Mouse (Mus musculus) kidney, postnatal 0 days (tissue): ENCODE results near the gene Rnf157. TPM values are rescaled to one million over a fixed set of nuclear protein-coding genes. Genes with fewer than 3 reads are reported as not detected.

Source experiments
- ATAC-seq: fragments of 200-750 bp; cut with Nextera tagmentation; replicated peaks from 2 replicates; pipeline ENCODE4 v1.8.0; 2017; ENCODE audit warnings: low read depth, moderate number of reproducible peaks, moderate TSS enrichment, moderate library complexity; ENCODE audit not compliant: low FRiP score
- DNase-seq: peaks from one replicate; pipeline ENCODE4 v3.0.0-alpha.2; 2016; ENCODE audit warnings: low spot score
- H3K27ac ChIP-seq: fragments of 300-500 bp; sonication (generic); 2 replicates; pipeline ENCODE4 v1.5.1; 2014; ENCODE audit warnings: mild to moderate bottlenecking
- H3K27me3 ChIP-seq: fragments of 300-500 bp; sonication (generic); 2 replicates; pipeline ENCODE4 v1.6.1; 2014; ENCODE audit warnings: low read length, mixed read lengths; ENCODE audit not compliant: insufficient read depth
- H3K36me3 ChIP-seq: fragments of 300-500 bp; sonication (generic); 2 replicates; pipeline ENCODE4 v1.6.1; 2014; ENCODE audit warnings: low read length, mixed read lengths; ENCODE audit not compliant: insufficient read depth
- H3K4me1 ChIP-seq: fragments of 300-500 bp; sonication (generic); replicated peaks from 2 replicates; pipeline ENCODE4 v1.6.1; 2014; ENCODE audit warnings: antibody characterized with exemption, low read length, mixed read lengths; ENCODE audit not compliant: insufficient read depth
- H3K4me2 ChIP-seq: fragments of 300-500 bp; sonication (generic); 2 replicates; pipeline ENCODE4 v1.6.1; 2014; ENCODE audit warnings: mild to moderate bottlenecking, low read length, moderate library complexity, mixed read lengths
- H3K4me3 ChIP-seq: fragments of 300-500 bp; sonication (generic); replicated peaks from 2 replicates; pipeline ENCODE4 v1.5.1; 2014; ENCODE audit warnings: low read depth, low read length
- H3K9ac ChIP-seq: fragments of 300-500 bp; sonication (generic); 2 replicates; pipeline ENCODE4 v1.6.1; 2014; ENCODE audit warnings: low read depth, low read length
- H3K9me3 ChIP-seq: fragments of 300-500 bp; sonication (generic); replicated peaks from 2 replicates; pipeline ENCODE4 v1.6.1; 2016; ENCODE audit warnings: low read length, inconsistent platforms, mixed read lengths
- CTCF ChIP-seq: IDR thresholded peaks from 2 replicates; pipeline ENCODE4 v1.5.1; 2016; ENCODE audit warnings: antibody characterized with exemption, low read depth, mild to moderate bottlenecking, moderate library complexity
- WGBS: fragments of 180-500 bp; shearing (Covaris S2); extraction: QIAGEN DNeasy Blood & Tissue Kit; methylation state at CpG from one replicate; pipeline ENCODE4 v1.1.7; 2014; 5-methylcytosine and 5-hydroxymethylcytosine counted together
- polyA plus RNA-seq: library from polyadenylated mRNA; unstranded; fragments of >200 nt; fragmentation: Nextera tagmentation; extraction: Ambion mirVana; gene quantifications from 2 replicates; pipeline ENCODE4 v1.2.1, GENCODE M21; 2015

Gene Rnf157
- polyA plus RNA-seq = 7.4 and 8.1 TPM in 2 replicates

DNA sequence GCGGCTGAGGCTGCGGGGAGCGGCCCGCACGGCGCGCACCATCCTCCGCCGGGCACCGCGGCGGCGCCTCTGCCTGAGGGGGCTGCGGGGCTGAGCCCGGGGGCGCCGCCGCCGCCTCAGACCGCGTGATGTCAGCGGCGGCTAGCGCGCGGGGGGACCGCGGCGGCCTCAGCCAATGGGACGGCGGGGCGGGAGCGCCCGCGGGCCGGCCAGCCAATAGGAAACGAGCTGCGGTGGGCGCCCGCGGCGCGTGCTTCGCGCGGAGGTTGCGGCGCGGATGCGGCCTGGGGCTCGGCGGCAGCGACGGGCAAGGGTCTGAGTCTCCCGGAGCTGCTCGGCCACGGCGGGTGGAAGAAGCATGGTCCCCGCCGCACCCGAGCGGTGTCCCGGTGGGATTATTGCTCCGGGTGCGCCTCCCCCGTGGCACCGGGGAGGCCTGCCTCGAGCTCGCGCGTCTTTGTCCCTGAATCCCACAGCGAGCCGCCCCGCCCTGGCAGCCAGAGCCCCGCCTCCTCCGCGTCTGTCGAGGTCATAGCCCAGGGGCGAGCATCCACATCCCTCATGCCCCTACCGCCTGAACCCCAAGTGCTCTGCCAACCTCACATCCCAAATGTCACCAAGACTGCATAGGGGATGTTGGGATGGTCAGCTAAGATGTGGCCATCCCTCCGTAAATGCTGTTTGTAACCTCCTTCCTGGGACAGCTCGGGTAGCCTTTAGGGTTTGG lies at the start of gene Rnf157:
Gene Rnf157, minus strand, starts transcription at position 129 of the 727 bp plus-strand sequence.
- no peaks in the 10 kb centered on the region for H3K27me3 ChIP-seq
- H3K27ac ChIP-seq = peak within 1 kb of the TSS; percentile 31; the same call in 1 of the 2 replicates

DNA sequence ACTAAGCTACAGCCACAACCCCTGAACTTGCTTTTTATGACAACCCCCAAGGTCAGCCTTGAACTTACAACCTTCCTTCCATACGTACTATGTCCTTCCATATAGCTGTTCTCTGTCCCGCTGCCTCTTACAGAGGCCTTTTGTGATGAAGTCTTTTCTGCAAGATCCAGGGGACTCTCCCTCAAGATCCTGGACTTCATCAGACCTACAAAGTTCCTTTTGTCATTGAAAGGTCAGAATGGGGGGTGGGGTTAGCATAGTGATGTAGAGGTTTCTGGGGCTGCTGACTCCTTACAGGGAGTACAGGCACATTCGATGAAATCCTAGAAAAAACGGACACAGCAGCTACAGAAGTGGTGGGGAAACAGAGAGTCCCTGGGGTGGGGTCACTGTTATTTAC lies 47.0 kb upstream of the Rnf157 start:
- DNase-seq = no peak
- Histone ChIP-seq H3K36me3 (no peaks in the 10 kb centered on the region), H3K4me3 (no peak overlapping the region), H3K4me2 (no peak overlapping the region), H3K4me1 (no peaks in the 10 kb centered on the region), H3K27me3 (no peaks in the 10 kb centered on the region), H3K9me3 (no peaks in the 10 kb centered on the region), H3K27ac (no peak overlapping the region), H3K9ac (no peak overlapping the region)
- ATAC-seq = no peak
- 68% methylated on average over 4 of the region's 4 CpGs for WGBS
- no peak for TF ChIP-seq CTCF

More for the DNA sequence above, at the start of gene Rnf157:
- TF ChIP-seq CTCF = no peak
- 2% methylated on average over 80 of the region's 82 CpGs for WGBS
- Histone ChIP-seq H3K9me3 (no peaks in the 10 kb centered on the region), H3K4me2 (peak within 1 kb of the TSS; percentile 92), H3K4me1 (peaks cover 13% of the 10 kb centered on the region; the same call in 1 of the 2 replicates), H3K4me3 (peak within 1 kb of the TSS; percentile 62), H3K9ac (peak within 1 kb of the TSS; percentile 79), H3K36me3 (no peaks in the 10 kb centered on the region)
- DNase-seq (peak; percentile 83), ATAC-seq (peak; percentile 85)

DNA sequence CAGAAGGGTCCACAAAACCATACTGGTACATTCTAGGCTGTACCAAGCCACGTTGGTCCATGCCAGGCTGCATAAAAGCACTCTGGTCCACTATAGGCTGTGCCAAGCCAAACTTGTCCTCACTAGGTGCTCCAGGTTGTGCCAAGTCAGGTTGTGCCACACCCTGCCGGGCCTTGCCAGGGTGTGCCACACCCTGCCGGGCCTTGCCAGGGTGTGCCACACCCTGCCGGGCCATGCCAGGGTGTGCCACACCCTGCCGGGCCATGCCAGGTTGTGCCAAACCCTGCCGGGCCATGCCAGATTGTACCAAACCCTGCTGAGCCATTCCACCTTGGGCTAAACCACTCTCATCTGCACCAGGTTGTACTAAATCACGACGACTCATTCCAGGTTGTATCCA lies 43.4 kb upstream of the Rnf157 start:
- no peak overlapping the region for H3K9ac ChIP-seq
- WGBS = 83% methylated on average over 8 of the region's 8 CpGs
- H3K9me3 ChIP-seq = no peaks in the 10 kb centered on the region
- no peak overlapping the region for H3K4me3 ChIP-seq
- ATAC-seq (no peak), DNase-seq (no peak)
- H3K27ac ChIP-seq = no peak overlapping the region
- H3K36me3 ChIP-seq = no peaks in the 10 kb centered on the region
- no peaks in the 10 kb centered on the region for H3K27me3 ChIP-seq
- no peak overlapping the region for H3K4me2 ChIP-seq
- no peak for TF ChIP-seq CTCF
- H3K4me1 ChIP-seq = no peaks in the 10 kb centered on the region

DNA sequence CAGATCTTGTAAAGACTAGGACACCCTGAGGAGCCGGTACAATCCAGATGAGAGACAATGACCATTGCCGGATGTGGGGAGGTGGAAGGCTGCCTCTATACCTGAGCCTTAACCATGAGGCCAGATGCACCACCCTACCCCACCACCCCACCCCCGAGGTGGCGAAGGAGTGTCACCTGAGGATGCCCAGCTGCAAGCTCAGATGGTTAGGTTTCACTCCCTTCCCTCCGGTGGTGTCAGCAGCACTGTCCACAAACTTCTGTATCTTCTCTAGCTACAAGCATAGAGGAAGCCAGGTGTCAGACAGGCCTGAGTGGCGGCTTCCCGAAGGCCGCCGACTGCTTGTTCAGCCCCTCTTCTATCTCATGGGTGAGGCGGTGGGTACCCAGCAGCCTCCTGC lies 41.1 kb upstream of the Rnf157 start:
- no peak overlapping the region for H3K4me3 ChIP-seq
- H3K27ac ChIP-seq = no peak overlapping the region
- H3K4me2 ChIP-seq = no peak overlapping the region
- H3K4me1 ChIP-seq = no peaks in the 10 kb centered on the region
- peaks cover 4% of the 10 kb centered on the region; the same call in 1 of the 2 replicates for H3K9me3 ChIP-seq
- WGBS = 83% methylated on average over 10 of the region's 10 CpGs
- no peaks in the 10 kb centered on the region for H3K27me3 ChIP-seq
- no peaks in the 10 kb centered on the region for H3K36me3 ChIP-seq
- no peak for TF ChIP-seq CTCF
- no peak overlapping the region for H3K9ac ChIP-seq
- DNase-seq = no peak
- no peak for ATAC-seq

DNA sequence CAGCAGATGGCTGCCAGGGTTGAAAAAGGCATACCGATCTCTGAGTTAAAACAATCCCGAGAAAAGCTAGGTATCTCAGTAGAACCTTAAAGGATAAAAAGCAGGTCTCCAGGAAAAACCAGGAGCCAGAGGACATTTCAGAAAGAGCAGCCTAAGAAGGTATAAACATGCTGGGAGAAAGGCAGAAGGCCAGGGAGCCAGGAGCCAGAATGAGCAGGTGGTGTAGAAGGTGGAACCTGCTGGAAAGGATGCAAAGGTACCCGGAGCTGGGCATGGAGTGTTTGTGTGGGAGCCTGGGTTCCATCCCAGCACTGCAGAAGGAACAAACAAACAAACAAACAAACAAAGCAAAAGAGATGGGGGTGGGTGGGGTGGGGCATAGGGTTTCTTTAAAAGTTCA lies 36.5 kb upstream of the Rnf157 start:
- H3K4me3 ChIP-seq = no peak overlapping the region
- no peak for TF ChIP-seq CTCF
- no peak overlapping the region for H3K9ac ChIP-seq
- DNase-seq (no peak), ATAC-seq (no peak)
- peaks cover 6% of the 10 kb centered on the region; the same call in 1 of the 2 replicates for H3K4me1 ChIP-seq
- H3K27ac ChIP-seq = no peak overlapping the region
- WGBS = 96% methylated on average over 3 of the region's 3 CpGs
- no peak overlapping the region for H3K4me2 ChIP-seq
- peaks cover 4% of the 10 kb centered on the region; the same call in 1 of the 2 replicates for H3K9me3 ChIP-seq
- no peaks in the 10 kb centered on the region for H3K27me3 ChIP-seq
- no peaks in the 10 kb centered on the region for H3K36me3 ChIP-seq

DNA sequence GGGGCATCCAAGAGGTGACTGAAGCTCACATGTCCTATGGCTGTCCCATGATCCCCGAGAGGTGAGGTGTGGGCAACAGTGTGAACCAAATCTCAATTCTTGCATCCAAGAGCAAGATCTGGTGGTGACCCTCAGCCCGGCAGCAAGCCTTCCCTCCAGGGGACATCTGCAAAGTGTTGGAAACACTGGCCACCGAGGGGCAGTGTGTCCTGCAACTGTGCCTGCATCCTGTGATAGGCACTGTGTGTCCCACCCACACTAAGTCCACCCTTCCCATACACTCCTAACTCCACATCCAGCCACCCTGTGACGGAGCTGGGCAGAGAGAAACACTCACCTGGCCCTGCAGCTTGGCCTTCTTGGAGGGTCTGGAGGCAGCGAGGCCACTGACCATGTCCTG lies 35.0 kb upstream of the Rnf157 start:
- H3K4me1 ChIP-seq = peaks cover 6% of the 10 kb centered on the region; the same call in 1 of the 2 replicates
- H3K4me2 ChIP-seq = no peak overlapping the region
- ATAC-seq (no peak), DNase-seq (no peak)
- WGBS = 69% methylated on average over 5 of the region's 5 CpGs
- peak; percentile 53 for TF ChIP-seq CTCF
- no peaks in the 10 kb centered on the region for H3K36me3 ChIP-seq
- H3K27ac ChIP-seq = no peak overlapping the region
- H3K27me3 ChIP-seq = no peaks in the 10 kb centered on the region
- no peak overlapping the region for H3K4me3 ChIP-seq
- no peak overlapping the region for H3K9ac ChIP-seq
- peaks cover 4% of the 10 kb centered on the region; the same call in 1 of the 2 replicates for H3K9me3 ChIP-seq
